Mouse (Mus musculus) neural tube, embryonic 15.5 days (tissue): ENCODE results near the gene Crb2. TPM values are rescaled to one million over a fixed set of nuclear protein-coding genes. Genes with fewer than 3 reads are reported as not detected.

ENCODE experiments used
- ATAC-seq: fragments of 200-750 bp; cut with Nextera tagmentation; 2 replicates; pipeline ENCODE4 v1.8.0; 2017; ENCODE audit warnings: mild to moderate bottlenecking, moderate TSS enrichment, moderate library complexity; ENCODE audit not compliant: low FRiP score
- H3K27ac ChIP-seq: fragments of 300-500 bp; sonication (generic); replicated peaks from 2 replicates; pipeline ENCODE4 v1.5.1; 2015; ENCODE audit warnings: mild to moderate bottlenecking, inconsistent platforms
- H3K27me3 ChIP-seq: fragments of 300-500 bp; sonication (generic); replicated peaks from 2 replicates; pipeline ENCODE4 v1.6.1; 2015; ENCODE audit warnings: inconsistent platforms
- H3K36me3 ChIP-seq: fragments of 300-500 bp; sonication (generic); 2 replicates; pipeline ENCODE4 v1.6.1; 2015; ENCODE audit warnings: inconsistent platforms
- H3K4me1 ChIP-seq: fragments of 300-500 bp; sonication (generic); 2 replicates; pipeline ENCODE4 v1.6.1; 2015; ENCODE audit warnings: inconsistent platforms
- H3K4me2 ChIP-seq: fragments of 300-500 bp; sonication (generic); 2 replicates; pipeline ENCODE4 v1.6.1; 2015; ENCODE audit warnings: inconsistent platforms, mild to moderate bottlenecking, moderate library complexity
- H3K4me3 ChIP-seq: fragments of 300-500 bp; sonication (generic); replicated peaks from 2 replicates; pipeline ENCODE4 v1.5.1; 2015; ENCODE audit warnings: mild to moderate bottlenecking, inconsistent platforms
- H3K9ac ChIP-seq: fragments of 300-500 bp; sonication (generic); replicated peaks from 2 replicates; pipeline ENCODE4 v1.6.1; 2015; ENCODE audit warnings: mild to moderate bottlenecking, inconsistent platforms
- H3K9me3 ChIP-seq: fragments of 300-500 bp; sonication (generic); replicated peaks from 2 replicates; pipeline ENCODE4 v1.6.1; 2016; ENCODE audit warnings: inconsistent platforms
- WGBS: fragments of 180-500 bp; shearing (Covaris S2); methylation state at CpG from one replicate; pipeline ENCODE4 v1.1.7; 2015; ENCODE audit warnings: mixed read lengths; 5-methylcytosine and 5-hydroxymethylcytosine counted together
- polyA plus RNA-seq: library from polyadenylated mRNA; unstranded; fragments of >200 nt; fragmentation: Nextera tagmentation; extraction: Ambion mirVana; gene quantifications from 2 replicates; pipeline ENCODE4 v1.2.1, GENCODE M21; 2015

Gene Crb2
- polyA plus RNA-seq = 2.5 and 2.6 TPM in 2 replicates

GRCm38 (mm10) chr2:37776016-37776415 is at the start of gene Crb2:
Gene Crb2, plus strand, starts transcription at chr2:37776249.
- no peak for ATAC-seq
- H3K4me1 ChIP-seq = peaks cover 56% of the 10 kb centered on the region
- WGBS = 8% methylated on average over 18 of the region's 18 CpGs
- peak within 1 kb of the TSS; percentile 71 for H3K27ac ChIP-seq
- H3K9ac ChIP-seq = no peak within 1 kb of the TSS; the same call in 1 of the 2 replicates
- H3K4me2 ChIP-seq = peak within 1 kb of the TSS; percentile 49
- no peaks in the 10 kb centered on the region for H3K36me3 ChIP-seq
- H3K27me3 ChIP-seq = peaks cover 8% of the 10 kb centered on the region; the same call in 1 of the 2 replicates
- H3K4me3 ChIP-seq = peak within 1 kb of the TSS; percentile 31
- H3K9me3 ChIP-seq = no peaks in the 10 kb centered on the region

- Histone ChIP-seq H3K4me3 (no peak overlapping the region), H3K9ac (no peak overlapping the region), H3K4me2 (no peak overlapping the region), H3K36me3 (no peaks in the 10 kb centered on the region), H3K9me3 (no peaks in the 10 kb centered on the region), H3K27ac (no peak overlapping the region), H3K27me3 (no peaks in the 10 kb centered on the region), H3K4me1 (peaks cover 11% of the 10 kb centered on the region)
- 86% methylated on average over 5 of the region's 5 CpGs for WGBS
- no peak for ATAC-seq
These were observed 44.7 kb upstream of the Crb2 start for GRCm38 (mm10) chr2:37731241-37731801.

- Histone ChIP-seq H3K4me1 (peaks cover 11% of the 10 kb centered on the region), H3K27me3 (no peaks in the 10 kb centered on the region), H3K9ac (no peak overlapping the region), H3K36me3 (no peaks in the 10 kb centered on the region), H3K27ac (no peak overlapping the region), H3K9me3 (no peaks in the 10 kb centered on the region), H3K4me3 (no peak overlapping the region), H3K4me2 (peak overlapping the region; percentile 37)
- 0 out of 2 replicates have a peak, but pooled peaks have one; percentile 47 for ATAC-seq
- WGBS = 15% methylated on average over 17 of the region's 17 CpGs
These were observed 40.9 kb upstream of the Crb2 start for GRCm38 (mm10) chr2:37734979-37735806.

- H3K4me2 ChIP-seq = peak overlapping the region; percentile 37; the same call in 1 of the 2 replicates
- ATAC-seq = no peak
These were observed 40.3 kb upstream of the Crb2 start for GRCm38 (mm10) chr2:37735807-37736188.

GRCm38 (mm10) chr2:37741806-37742554 is 34.1 kb upstream of the Crb2 start:
- Histone ChIP-seq H3K36me3 (no peaks in the 10 kb centered on the region), H3K27me3 (no peaks in the 10 kb centered on the region), H3K9me3 (no peaks in the 10 kb centered on the region), H3K27ac (no peak overlapping the region), H3K4me3 (no peak overlapping the region), H3K9ac (no peak overlapping the region), H3K4me1 (no peaks in the 10 kb centered on the region), H3K4me2 (no peak overlapping the region)
- ATAC-seq = no peak
- 75% methylated on average over 20 of the region's 20 CpGs for WGBS

More at GRCm38 (mm10) chr2:37735807-37736188, 40.3 kb upstream of the Crb2 start:
- H3K4me1 ChIP-seq = peaks cover 11% of the 10 kb centered on the region
- no peak overlapping the region for H3K4me3 ChIP-seq
- H3K9ac ChIP-seq = no peak overlapping the region
- no peak overlapping the region for H3K27ac ChIP-seq
- H3K27me3 ChIP-seq = no peaks in the 10 kb centered on the region
- WGBS = 74% methylated on average over 1 of the region's 1 CpGs
- H3K9me3 ChIP-seq = no peaks in the 10 kb centered on the region
- H3K36me3 ChIP-seq = no peaks in the 10 kb centered on the region

GRCm38 (mm10) chr2:37744773-37745395 is 31.2 kb upstream of the Crb2 start:
- Histone ChIP-seq H3K4me2 (no peak overlapping the region), H3K4me3 (no peak overlapping the region), H3K27ac (no peak overlapping the region), H3K9ac (no peak overlapping the region), H3K9me3 (no peaks in the 10 kb centered on the region), H3K27me3 (no peaks in the 10 kb centered on the region), H3K4me1 (peaks cover 17% of the 10 kb centered on the region), H3K36me3 (no peaks in the 10 kb centered on the region)
- ATAC-seq = no peak
- 89% methylated on average over 10 of the region's 10 CpGs for WGBS

- Histone ChIP-seq H3K4me3 (no peak overlapping the region), H3K27ac (no peak overlapping the region), H3K9me3 (no peaks in the 10 kb centered on the region), H3K4me1 (peaks cover 17% of the 10 kb centered on the region), H3K36me3 (no peaks in the 10 kb centered on the region), H3K4me2 (no peak overlapping the region), H3K9ac (no peak overlapping the region), H3K27me3 (no peaks in the 10 kb centered on the region)
- no peak for ATAC-seq
- WGBS = 89% methylated on average over 5 of the region's 5 CpGs
These were observed 29.6 kb upstream of the Crb2 start for GRCm38 (mm10) chr2:37746293-37747049.

GRCm38 (mm10) chr2:37747909-37748308 is 28.1 kb upstream of the Crb2 start:
- no peak overlapping the region for H3K4me2 ChIP-seq
- H3K4me1 ChIP-seq = peaks cover 17% of the 10 kb centered on the region
- WGBS = 27% methylated on average over 2 of the region's 2 CpGs
- no peak overlapping the region for H3K4me3 ChIP-seq
- no peaks in the 10 kb centered on the region for H3K9me3 ChIP-seq
- no peak overlapping the region for H3K27ac ChIP-seq
- no peak overlapping the region for H3K9ac ChIP-seq
- H3K27me3 ChIP-seq = no peaks in the 10 kb centered on the region
- no peak for ATAC-seq
- H3K36me3 ChIP-seq = no peaks in the 10 kb centered on the region

- WGBS = 45% methylated on average over 10 of the region's 10 CpGs
- no peak overlapping the region for H3K9ac ChIP-seq
- H3K27me3 ChIP-seq = no peaks in the 10 kb centered on the region
- H3K4me1 ChIP-seq = peaks cover 17% of the 10 kb centered on the region
- ATAC-seq = 0 out of 2 replicates have a peak, but pooled peaks have one; percentile 38
- no peak overlapping the region for H3K4me3 ChIP-seq
- no peaks in the 10 kb centered on the region for H3K36me3 ChIP-seq
- no peaks in the 10 kb centered on the region for H3K9me3 ChIP-seq
- no peak overlapping the region; the same call in 1 of the 2 replicates for H3K27ac ChIP-seq
- H3K4me2 ChIP-seq = no peak overlapping the region
These were observed 27.5 kb upstream of the Crb2 start for GRCm38 (mm10) chr2:37748442-37749066.

GRCm38 (mm10) chr2:37749323-37749722 is 26.7 kb upstream of the Crb2 start:
- no peak for ATAC-seq
- H3K4me3 ChIP-seq = no peak overlapping the region
- H3K4me1 ChIP-seq = peaks cover 17% of the 10 kb centered on the region
- H3K9me3 ChIP-seq = no peaks in the 10 kb centered on the region
- H3K4me2 ChIP-seq = no peak overlapping the region
- no peak overlapping the region for H3K9ac ChIP-seq
- no peak overlapping the region for H3K27ac ChIP-seq
- H3K27me3 ChIP-seq = no peaks in the 10 kb centered on the region
- H3K36me3 ChIP-seq = no peaks in the 10 kb centered on the region
- 65% methylated on average over 6 of the region's 6 CpGs for WGBS
